Mouse (Mus musculus) cerebellum, adult 11 months (tissue): ENCODE measurements around the gene Gm21994.
"Not testable (repeated sequence)": the region's sequence is repeated elsewhere in the genome, so short reads cannot be mapped to it uniquely, and the experiment has no call there.

Experiments used
- DNase-seq: peaks from one replicate; pipeline ENCODE4 v3.0.0; 2022

Gene Gm21994

GRCm38 (mm10) chr2:150255491-150255890, at the start of gene Gm21994:
Gene Gm21994 (minus strand): TSS chr2:150255591.
- not testable (repeated sequence) for DNase-seq

- no peak for DNase-seq
Observed at GRCm38 (mm10) chr2:150299096-150299495, 43.7 kb upstream of the Gm21994 start.

- DNase-seq, result no peak
Observed at GRCm38 (mm10) chr2:150293669-150294068, 38.3 kb upstream of the Gm21994 start.

GRCm38 (mm10) chr2:150257291-150257690, 1.9 kb upstream of the Gm21994 start, which contains the start of gene Gm14124:
Gene Gm14124 (plus strand): TSS chr2:150257517.
- not testable (repeated sequence) for DNase-seq

- DNase-seq, result not testable (repeated sequence)
Observed at GRCm38 (mm10) chr2:150256861-150257260, 1.5 kb upstream of the Gm21994 start.

- DNase-seq, result no peak
Observed at GRCm38 (mm10) chr2:150243211-150243610, 12.2 kb downstream of the Gm21994 start.

- not testable (repeated sequence) for DNase-seq
Observed at GRCm38 (mm10) chr2:150223263-150223662, 32.1 kb downstream of the Gm21994 start.

GRCm38 (mm10) chr2:150218363-150218725, 37.0 kb downstream of the Gm21994 start:
- not testable (repeated sequence) for DNase-seq

GRCm38 (mm10) chr2:150217600-150218362, 37.6 kb downstream of the Gm21994 start, which contains the start of gene Zfp937:
Gene Zfp937 (plus strand): TSS chr2:150218073.
- peak; percentile 78 for DNase-seq
